Mouse (Mus musculus): ENCODE data around the gene Tcf20.

Tcf20 gene

DNA sequence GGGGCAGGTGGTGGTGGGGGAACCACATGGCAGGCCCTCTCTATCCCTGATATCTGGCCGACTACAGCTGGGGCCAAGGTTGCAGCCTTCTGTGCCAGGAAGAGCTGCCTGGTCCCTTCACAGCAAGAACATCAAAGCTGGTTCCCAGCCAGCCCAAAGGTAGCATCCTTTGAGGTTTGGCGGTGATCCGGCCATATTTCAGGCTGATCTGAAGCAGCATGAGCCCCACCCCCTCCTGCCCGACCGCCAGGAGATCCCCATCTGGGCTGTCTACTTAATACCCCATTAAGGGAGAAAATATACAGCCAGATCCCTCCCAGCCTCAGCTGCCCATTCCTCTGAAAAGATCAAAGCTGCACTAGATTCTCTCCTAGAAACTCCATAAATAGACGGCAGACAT lies 59.6 kb downstream of the Tcf20 start:
- in situ Hi-C loops (cut with MboI, MseI): no loop called here

DNA sequence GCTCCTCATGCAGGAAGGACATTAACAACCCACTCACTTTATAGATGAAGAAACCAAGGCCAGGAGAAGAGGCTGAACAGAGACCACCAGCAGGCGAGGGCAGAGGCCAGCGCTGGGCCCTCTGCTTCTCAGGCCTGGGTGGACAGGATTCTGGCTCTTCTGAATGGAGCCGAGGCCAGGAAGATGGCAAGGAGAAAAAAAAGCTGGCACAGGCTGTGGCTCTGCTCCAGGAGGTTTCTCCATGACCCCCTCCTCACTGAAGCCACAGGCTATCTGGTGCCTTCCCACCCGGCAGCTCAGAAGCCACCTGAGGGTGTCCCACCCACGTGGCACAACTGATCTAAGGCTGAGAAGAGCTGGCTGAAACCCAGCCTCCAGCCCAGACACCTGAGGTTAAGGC lies 60.6 kb downstream of the Tcf20 start:
- in situ Hi-C loops (cut with MboI, MseI): no loop called here

DNA sequence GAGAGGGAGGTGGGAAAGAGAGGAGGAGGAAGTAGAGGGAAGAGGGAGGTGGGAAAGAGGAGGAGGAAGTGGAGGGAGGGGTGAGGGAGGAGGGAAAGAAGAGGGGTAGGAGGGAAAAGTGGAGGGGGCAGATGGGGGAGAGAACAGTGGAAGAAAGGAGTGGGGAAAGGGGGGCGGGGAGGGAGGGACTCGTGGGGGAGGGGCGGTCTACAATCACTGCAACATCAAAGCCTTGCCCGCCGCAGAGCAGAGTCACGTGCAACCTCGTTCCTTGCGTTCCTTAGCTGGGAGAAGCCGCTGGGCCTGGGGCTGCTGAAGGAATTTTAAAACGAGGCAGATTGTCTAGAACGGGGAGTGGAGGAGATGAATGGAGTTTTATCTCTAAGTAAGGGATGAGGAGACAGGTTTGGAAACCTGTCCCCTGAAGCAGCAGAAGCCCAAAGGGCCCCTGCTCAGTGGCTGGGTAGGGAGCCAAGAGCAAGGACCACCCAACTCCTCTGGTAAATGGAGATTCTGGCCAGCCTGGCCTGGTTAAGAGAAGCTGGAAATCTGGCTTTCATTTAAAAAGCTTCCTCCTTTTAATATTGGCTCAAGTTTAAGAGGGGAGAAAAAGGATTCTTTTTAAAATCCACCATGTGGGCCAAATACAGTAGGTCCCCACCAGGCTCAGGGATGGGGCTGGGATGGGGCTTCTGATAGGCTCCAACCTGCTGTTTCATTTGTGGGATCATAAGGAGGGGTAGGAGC lies 62.8 kb downstream of the Tcf20 start:
- in situ Hi-C loops (cut with MboI, MseI): no loop called here

DNA sequence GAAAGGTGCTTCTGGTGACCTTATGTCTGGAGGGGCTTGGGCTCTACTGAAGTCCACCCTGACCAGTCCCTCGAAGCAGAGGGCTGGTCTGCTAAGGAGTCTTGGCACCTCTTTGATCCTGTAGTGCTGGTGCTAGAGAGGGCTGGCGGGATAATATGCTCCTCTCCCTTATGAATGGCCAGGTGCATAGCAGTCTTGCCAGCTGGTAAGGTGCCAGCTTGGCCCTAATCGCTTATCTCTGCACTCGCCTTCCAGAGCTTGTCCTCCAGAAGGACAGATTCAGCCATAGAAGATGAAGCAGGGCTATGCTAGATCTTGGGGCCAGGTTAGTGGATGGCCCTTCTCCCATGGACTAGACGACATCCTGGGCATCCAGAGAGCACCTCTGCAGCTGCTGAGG lies 64.1 kb downstream of the Tcf20 start:
- in situ Hi-C loops (cut with MboI, MseI): no loop called here

DNA sequence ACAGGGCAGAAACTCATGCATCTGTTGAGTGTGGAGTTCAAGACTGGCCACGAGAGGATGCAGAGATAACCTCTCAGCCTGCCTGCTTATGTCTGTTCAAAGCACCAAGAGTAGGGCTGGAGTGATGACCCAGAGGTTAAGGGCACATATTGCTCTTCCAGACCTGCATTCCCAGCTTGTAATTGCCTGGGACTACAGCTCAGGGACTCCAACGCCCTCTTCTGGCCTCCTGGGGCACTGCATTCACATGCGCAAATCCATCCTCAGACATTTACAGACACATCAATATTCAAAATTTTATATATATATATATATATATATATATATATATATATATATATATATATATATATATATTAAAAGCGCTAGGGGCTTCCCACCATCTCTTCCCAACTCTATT lies 64.9 kb downstream of the Tcf20 start:
- in situ Hi-C loops (cut with MboI, MseI): no loop called here

DNA sequence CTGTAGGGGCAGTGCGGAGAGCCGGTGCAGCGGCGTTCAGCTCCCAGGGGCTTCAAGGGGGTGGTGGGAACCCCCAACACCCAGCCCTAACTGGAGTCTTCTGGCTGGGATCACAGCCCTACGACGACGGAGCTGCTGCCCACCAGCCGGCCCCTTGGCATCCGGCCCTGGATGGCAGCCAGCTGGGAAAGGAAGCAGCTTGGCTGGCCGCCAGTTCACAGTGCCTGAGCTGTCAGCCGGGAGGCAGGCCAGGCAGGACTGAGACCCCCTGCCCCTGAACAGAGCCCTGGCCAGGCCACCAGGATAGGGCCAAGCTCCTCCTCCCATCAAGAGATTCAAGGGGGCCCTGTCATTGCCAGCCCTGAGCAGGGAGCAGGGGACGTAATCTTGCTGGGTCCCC lies 65.6 kb downstream of the Tcf20 start:
- in situ Hi-C loops (cut with MboI, MseI): no loop called here

DNA sequence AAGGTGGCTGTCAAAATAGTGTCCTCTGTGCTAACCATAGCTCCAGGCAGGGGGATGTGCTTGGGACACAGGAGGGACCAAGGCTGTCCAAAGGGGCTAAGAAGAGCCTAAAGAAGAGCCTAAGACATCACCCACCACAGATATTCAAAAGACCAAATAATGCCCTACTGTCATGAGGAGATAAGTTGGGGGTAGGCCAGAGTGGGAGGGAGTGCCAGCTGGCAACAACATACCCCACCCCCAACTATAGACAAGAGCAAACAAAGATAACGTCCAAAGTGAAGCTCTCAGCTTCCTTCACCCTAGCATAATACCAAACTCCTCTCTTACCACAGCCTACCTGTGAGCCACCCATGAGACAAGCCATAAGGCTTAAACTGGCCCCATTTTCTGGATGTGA lies 66.1 kb downstream of the Tcf20 start:
- in situ Hi-C loops (cut with MboI, MseI): no loop called here

DNA sequence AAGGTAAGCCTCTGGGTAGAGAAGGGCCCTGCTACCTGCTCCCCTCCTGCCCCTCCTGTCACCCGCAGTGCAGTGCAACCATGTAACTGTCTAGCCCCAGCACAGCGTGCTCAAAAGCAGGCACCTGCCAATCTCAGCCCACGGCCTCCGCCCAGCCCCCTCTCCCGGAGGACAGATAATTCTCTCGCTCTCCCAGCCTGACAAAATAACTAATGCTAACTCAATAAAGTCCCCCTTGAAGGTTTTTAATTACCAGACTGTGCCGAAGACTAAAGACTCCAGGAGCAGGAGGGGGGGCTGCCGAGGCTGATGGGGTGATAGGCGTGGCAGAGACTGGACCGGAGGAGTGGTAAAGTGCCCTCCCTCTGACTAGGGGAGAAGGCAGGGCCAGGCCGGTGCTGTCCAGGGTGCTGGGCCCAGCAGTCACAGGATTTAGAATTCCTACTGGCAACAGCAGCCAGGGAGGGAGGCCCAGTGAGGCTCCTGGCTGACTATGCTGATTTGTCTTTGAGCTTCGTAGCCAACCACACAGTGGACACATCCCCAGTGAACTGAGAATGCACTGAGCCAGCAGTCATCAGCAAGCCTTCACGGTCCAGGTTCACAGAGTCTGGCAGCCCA lies 66.7 kb downstream of the Tcf20 start:
- in situ Hi-C loops (cut with MboI, MseI): no loop called here

DNA sequence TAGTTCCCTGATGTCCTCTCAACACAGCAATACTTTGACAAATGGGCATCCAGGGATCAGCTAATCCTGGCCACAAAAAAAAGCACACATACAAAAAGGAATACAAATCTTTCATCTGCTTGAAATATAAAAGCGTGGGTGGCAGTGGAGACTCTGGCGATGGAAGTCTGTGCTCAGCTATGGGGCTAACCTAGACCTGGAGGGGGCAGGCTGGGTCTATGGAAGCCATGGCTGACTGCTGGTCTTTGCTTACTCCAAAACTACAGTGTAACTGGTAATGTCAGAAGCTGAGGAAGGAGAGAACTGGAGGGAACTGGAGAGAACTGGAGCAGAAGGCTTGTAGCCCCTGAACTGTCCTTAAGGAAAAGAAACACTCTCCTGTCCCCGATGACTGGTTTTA lies 69.7 kb downstream of the Tcf20 start:
- in situ Hi-C loops (cut with MboI, MseI): no loop called here

DNA sequence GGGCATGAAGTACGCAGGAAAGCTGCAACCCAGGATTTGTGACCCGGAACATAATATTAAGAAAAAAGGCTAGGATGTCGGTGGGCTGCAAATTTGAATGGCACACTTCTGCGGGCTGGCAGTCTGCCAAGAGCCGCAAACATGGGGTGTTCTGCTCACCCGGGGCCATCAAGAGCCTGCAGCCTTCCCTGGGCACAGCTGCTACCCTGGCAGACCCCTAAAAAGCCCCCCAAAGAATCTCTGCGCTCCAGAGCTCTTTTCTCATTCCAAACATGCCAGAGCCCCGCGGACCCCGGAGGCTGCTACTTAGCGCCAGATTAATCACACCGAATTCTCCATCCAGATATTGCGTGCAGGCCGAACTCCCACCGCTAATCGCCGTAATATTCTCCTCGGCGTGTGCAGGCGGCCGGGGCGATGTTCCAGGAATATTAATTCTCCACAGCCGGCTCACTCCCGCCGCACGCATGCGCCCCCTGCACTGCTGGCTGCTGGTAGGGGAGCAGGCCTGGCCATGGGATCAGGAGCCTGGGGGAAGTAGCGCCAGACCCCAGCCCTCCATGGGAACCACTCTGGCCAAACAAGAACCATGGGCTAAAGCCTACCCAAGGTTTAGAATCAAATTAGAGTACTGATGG lies 70.3 kb downstream of the Tcf20 start:
- in situ Hi-C loops (cut with MboI, MseI): no loop called here

DNA sequence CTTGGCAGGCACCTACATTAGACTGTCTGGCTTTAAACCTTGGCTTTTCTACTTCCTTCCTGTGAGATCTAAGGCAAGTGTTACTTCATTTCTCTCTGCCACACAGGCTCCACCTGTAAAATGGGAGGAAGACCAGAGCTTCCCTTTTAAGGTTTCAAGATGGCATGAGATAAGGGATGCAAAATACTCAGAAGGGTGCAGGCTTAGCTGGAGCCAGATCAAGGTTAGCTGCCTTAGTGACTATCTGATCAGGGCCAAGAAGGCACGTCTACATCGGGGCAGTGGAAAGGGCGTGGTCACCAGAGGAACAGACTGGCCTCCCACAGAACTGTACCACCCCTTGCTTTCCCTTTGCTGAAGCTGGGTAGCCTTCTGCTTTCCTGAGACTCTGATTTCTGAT lies 73.2 kb downstream of the Tcf20 start:
- in situ Hi-C loops (cut with MboI, MseI): no loop called here

DNA sequence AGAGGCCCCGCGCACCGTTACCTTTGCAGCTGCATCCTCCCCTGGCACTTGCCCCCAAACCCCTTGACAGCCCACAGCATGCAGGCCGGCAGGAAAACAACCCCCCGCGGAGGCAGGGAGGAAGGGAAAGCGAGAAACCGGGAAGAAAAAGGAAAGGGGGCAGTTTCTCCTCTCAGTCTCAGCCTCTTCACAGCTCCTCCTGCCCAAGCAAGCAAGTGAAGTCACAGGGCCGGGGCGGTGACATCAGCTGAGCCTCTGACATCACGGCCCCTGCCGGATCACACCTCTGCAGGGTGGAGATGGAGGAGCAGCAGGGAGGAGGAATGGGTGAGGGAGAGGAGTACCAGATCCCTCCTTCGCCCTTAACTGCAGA lies 75.7 kb downstream of the Tcf20 start:
- in situ Hi-C loops (cut with MboI, MseI): no loop called here

DNA sequence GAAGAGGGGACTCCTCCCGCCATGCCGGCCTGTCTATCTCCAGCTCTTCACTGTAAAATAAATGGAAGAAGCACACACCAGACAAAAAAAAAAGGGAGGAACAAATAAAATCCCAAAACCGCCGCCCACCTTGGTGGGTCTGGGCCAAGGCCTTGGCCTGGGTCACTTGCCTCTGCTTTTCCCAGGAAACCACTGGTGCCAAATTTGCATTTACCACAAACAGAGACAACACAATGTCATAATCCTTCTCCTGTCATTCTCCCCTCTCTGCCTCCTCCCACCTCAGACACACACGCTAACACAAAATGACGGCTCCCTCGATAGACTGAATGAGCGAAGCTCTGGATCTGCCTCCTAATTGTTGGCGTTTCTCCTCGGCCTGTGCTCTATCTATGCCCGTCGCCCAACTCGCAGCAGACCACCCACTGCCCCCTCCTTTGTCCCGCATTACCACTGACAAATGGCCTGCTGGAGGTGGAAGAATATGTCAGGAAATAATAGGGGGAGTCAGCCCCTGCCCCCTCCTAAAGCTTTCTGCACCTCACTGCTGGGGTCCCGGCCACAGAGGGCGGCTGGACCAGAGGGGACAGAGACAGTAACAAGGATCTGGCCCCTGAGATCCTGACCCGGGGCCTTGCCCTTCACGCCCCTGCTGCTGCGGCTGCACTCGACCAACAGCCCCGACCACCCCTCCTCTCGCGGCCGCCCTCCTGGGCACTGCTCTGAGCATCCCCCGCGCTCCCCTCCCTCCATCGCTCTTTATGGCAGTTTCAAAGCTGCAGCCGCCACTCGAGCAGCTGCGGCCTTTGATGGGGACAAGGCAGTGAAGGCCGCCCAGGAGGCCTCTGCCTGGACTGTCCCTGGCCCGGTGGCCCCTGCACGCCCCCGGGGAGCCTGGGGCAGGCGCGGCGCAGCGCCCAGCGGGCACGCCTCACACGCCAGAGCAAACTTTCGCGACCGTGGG lies 76.4 kb downstream of the Tcf20 start:
- in situ Hi-C loops (cut with MboI, MseI): no loop called here

DNA sequence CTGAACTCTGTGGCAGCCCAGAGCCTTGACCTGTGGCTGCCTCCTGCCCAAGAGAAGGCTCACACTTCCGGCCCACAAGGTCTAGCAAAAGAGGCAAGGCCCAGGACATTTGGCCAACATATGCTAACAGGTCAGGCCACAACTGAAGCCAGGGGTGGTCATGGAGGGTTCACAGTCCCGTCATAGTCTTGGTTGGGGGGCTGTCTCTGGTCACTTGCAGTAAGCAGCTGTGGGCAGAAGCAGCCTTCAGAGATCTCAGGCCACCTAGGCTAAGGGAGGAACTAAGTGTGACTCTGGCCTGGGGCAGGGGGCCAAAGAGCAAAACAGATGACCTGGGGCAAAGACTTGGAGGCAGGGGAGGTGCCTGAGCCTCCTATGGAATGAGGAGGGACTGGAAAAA lies 77.1 kb downstream of the Tcf20 start:
- in situ Hi-C loops (cut with MboI, MseI): no loop called here

DNA sequence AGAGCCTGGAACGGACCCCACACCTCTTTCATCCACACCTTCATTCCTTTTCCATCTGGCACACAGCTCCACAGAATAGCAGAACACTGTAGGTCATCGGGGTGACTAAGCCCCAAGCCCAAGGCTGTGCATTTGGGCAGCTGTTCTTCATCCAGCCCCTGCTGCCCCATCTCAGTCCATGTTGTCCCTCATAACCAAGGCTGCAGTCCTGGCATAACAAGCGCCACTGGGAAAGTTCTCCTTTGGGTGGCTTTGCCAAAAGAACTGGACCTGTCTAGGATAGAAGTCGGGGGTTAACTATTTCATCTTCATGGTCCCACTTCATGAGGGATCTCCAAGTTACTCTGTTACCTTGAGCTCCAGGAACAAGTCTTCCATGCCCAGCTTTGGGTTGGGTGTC lies 77.9 kb downstream of the Tcf20 start:
- in situ Hi-C loops (cut with MboI, MseI): loop anchor here (5.0 kb wide), 1 partner anchor 78 kb away; the partner anchor contains the start of gene Tcf20

DNA sequence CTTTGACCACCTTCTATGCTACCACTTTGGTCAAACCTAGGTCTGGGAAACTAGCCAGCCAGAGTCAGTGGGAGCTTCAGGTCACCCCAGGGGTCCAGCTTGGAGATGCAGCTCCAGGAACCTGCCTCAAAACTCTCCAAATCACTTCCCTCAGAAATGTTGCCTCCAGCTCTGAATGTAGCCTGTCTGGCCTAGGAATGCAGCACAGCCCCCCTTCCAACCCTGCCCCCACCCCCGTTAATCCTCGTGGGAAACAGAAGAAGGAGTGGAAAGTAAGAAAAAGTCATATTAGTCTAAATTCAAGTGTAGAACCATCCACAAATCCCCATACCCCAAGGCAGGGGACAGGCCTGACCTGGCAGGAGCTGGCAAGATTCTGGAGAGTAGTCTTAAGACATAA lies 79.2 kb downstream of the Tcf20 start:
- in situ Hi-C loops (cut with MboI, MseI): loop anchor here (5.0 kb wide), 1 partner anchor 79 kb away; the partner anchor contains the start of gene Tcf20

DNA sequence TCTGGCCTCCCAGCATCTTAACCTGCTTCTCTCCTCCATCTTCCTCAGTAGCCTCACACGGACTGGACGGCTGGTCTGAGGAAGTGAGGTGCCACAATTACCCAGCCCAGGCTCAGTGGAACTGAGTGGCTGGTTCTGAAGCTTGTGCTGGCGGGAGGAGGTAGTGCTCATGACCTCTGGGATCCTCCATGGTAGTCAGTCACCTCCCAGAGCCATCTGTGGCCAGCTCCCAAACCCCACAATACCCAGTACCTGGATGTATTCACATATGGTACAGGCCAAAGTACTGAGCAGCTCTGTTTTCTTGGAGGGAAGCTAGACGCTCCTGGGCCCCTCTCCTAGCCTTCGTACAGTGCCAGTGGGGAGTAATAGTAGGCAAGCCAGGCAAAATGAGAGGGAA lies 80.4 kb downstream of the Tcf20 start:
- in situ Hi-C loops (cut with MboI, MseI): loop anchor here (5.0 kb wide), 1 partner anchor 80 kb away; the partner anchor contains the start of gene Tcf20

DNA sequence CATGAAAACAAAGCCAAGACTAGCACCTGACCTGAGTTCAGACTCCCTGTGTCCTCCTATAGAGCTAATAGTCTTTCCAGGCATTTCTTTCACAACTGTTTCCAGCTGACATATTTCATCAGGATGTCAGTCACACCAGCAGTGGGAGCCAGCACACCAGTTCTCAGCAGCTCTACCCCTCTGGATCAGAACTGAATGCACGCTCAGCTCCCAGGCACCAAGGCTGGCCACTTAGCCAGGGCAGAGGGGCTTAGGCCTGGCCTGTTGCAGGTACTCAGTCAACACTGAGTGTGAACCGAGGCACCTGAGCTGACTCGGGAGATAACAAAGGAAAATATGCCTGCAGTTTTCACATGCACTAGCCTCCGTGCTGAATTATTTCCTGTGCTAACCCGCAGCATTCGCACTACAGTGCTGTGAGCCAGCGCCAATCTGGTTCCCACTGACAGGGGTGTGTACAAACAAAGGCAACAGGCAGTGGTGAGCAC lies 81.1 kb downstream of the Tcf20 start:
- in situ Hi-C loops (cut with MboI, MseI): loop anchor here (5.0 kb wide), 1 partner anchor 81 kb away; the partner anchor contains the start of gene Tcf20

DNA sequence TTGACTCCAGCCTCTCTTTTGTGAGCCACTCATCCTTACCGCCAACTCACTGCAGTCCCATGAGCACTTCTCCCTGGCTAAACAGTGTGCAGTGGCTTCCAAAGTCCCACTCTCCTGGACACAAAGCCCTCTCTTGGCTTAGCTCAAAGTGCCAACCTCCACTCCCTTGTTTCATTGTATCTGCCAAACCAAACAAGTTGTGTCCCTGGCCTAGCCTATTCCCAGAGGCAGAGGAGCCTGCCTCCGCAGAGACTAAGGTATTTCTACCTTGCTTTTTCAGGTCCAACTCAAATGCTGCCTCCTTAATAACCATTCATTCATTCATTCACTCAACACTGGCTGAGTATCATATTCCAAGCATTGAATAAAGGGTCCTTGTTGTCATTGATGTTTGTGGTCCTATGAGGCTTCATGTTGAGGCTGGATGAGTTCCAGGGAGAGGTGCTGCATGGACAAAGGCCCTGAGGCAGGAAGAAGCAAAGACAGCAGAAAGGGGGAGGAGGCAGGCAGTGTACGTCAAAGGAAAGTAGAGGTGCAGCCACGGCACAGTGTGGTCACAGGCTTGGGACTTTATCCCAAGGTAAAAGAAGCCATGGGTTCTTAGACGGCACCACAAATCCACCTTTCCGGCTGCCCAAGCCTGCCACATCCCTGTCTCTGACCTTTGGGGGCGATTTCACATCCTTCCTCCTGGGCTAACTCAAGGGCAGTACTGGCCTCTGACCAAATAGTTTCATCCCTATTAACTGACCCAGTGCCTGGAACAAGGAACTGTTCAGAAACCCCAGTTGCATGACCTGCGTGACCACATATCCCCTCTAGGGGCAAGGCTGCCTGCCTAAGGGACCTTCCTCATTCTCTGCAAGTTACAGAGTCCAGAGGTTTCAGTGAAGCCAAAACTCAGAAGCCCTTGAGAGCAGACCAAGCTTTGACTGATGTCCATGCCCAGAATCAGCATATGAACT lies 82.0 kb downstream of the Tcf20 start:
- in situ Hi-C loops (cut with MboI, MseI): loop anchor here (5.0 kb wide), 1 partner anchor 82 kb away; the partner anchor contains the start of gene Tcf20

DNA sequence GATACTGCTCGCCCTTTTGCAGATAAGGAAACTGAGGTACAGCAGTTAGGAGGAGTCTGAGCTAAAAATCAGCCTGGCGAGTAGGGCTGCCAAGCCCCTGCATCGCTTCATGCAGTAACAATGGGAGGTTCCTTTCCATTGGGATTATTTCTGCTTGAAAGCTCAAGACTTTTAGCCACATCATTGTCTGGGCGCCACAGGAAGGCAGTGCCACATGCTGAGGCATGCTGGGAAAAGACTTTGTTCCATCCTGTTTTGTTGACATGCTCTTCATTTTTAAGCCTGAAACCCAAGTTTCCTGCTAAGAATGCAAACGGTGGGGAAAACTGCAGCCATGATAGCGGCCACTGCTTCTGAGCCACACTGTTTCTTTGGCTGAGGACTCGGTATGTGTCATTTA lies 83.1 kb downstream of the Tcf20 start:
- in situ Hi-C loops (cut with MboI, MseI): no loop called here
